ENCODE assay signal across 10 mouse cellular contexts in genomic region chr7:137312166-137312932, GRCm38 (mm10). TPM values are rescaled to one million over a fixed set of nuclear protein-coding genes. Genes with fewer than 3 reads are reported as not detected.
A peak's percentile ranks its signal among the peaks of the same experiment; 100 is the strongest.
DNase-seq lines count a peak whose midpoint lies in the region; ATAC-seq and TF ChIP-seq lines count a peak whose summit lies in the region.
"Had no signal": no experiment of that assay in that cellular context is flagged by ENCODE, and none has a peak within 500 bp of the region (broad histone marks: within the 10 kb centered on the region; RNA-seq: fewer than 3 reads in every experiment).

No protein-coding gene starts in this region.

- H3K4me2 ChIP-seq in kidney, postnatal 0 days (ENCODE audit: low read length) = peak overlapping the region; percentile 95
- H3K4me2 ChIP-seq in neural tube, embryonic 15.5 days = peak overlapping the region; percentile 75

- no peak overlapping the region for H3K9ac ChIP-seq in kidney, postnatal 0 days (ENCODE audit: low read depth, low read length)
- H3K9ac ChIP-seq in neural tube, embryonic 15.5 days (replicated peaks) = peak overlapping the region; percentile 81

- intact Hi-C loops in gastrocnemius, postnatal 14 days (cut with DNase I; ENCODE audit: low total_unique reads) = no loop called here

- no peak for ATAC-seq in kidney, postnatal 0 days (replicated peaks; ENCODE audit: low FRiP score, low read depth)
- no peak for ATAC-seq in neural tube, embryonic 15.5 days (ENCODE audit: low FRiP score)

- H3K27me3 ChIP-seq in kidney, postnatal 0 days (ENCODE audit: insufficient read depth, low read length) = peaks cover 65% of the 10 kb centered on the region
- H3K27me3 ChIP-seq in kidney, adult 2 months (replicated peaks; ENCODE audit: control insufficient read depth, insufficient read depth, low read length) = peaks cover 27% of the 10 kb centered on the region
- peaks cover 99% of the 10 kb centered on the region for H3K27me3 ChIP-seq in forebrain, embryonic 10.5 days (ENCODE audit: poor library complexity, severe bottlenecking)
- H3K27me3 ChIP-seq in limb, embryonic 10.5 days (ENCODE audit: low read depth, poor library complexity, severe bottlenecking) = peaks cover 69% of the 10 kb centered on the region
- peaks cover 17% of the 10 kb centered on the region for H3K27me3 ChIP-seq in neural tube, embryonic 15.5 days (replicated peaks)

- no peak overlapping the region for H3K27ac ChIP-seq in kidney, postnatal 0 days
- no peak overlapping the region for H3K27ac ChIP-seq in kidney, adult 2 months (ENCODE audit: insufficient read depth, low read depth, low read length)
- H3K27ac ChIP-seq in forebrain, embryonic 10.5 days = no peak overlapping the region; the same call in 1 of the 2 replicates
- peak overlapping the region; percentile 90; the same call in 1 of the 2 replicates for H3K27ac ChIP-seq in limb, embryonic 10.5 days
- H3K27ac ChIP-seq in neural tube, embryonic 15.5 days (replicated peaks) = peak overlapping the region; percentile 96

- peak overlapping the region; percentile 50; the same call in 1 of the 2 replicates for H3K4me3 ChIP-seq in kidney, postnatal 0 days (replicated peaks; ENCODE audit: low read depth, low read length)
- no peak overlapping the region for H3K4me3 ChIP-seq in kidney, adult 2 months (ENCODE audit: insufficient read depth, low read depth, low read length)
- peak overlapping the region; percentile 65 for H3K4me3 ChIP-seq in forebrain, embryonic 10.5 days
- peak overlapping the region; percentile 84 for H3K4me3 ChIP-seq in limb, embryonic 10.5 days
- peak overlapping the region; percentile 65 for H3K4me3 ChIP-seq in neural tube, embryonic 15.5 days (replicated peaks)

- no peak for DNase-seq in kidney, postnatal 0 days (ENCODE audit: low spot score)
- no peak for DNase-seq in kidney, adult 2 months
- peak; percentile 38 for DNase-seq in forebrain, embryonic 10.5 days (ENCODE audit: extremely low spot score, low spot score)
- DNase-seq in limb, embryonic 10.5 days (ENCODE audit: low spot score) = no peak
- DNase-seq in layer of hippocampus, adult 9-10 months (ENCODE audit: low spot score) = no peak
- DNase-seq in spleen, adult 18-20 months = no peak
- no peak for DNase-seq in gastrocnemius, postnatal 14 days

- H3K36me3 ChIP-seq in kidney, postnatal 0 days (ENCODE audit: insufficient read depth, low read length) = no peaks in the 10 kb centered on the region
- no peaks in the 10 kb centered on the region for H3K36me3 ChIP-seq in kidney, adult 2 months (ENCODE audit: control insufficient read depth, insufficient read depth, low read length)
- H3K36me3 ChIP-seq in forebrain, embryonic 10.5 days (replicated peaks) = no peaks in the 10 kb centered on the region
- peaks cover 5% of the 10 kb centered on the region; the same call in 1 of the 2 replicates for H3K36me3 ChIP-seq in limb, embryonic 10.5 days
- no peaks in the 10 kb centered on the region for H3K36me3 ChIP-seq in neural tube, embryonic 15.5 days

- H3K9me3 ChIP-seq in kidney, postnatal 0 days (replicated peaks; ENCODE audit: low read length) = no peaks in the 10 kb centered on the region
- H3K9me3 ChIP-seq in forebrain, embryonic 10.5 days = no peaks in the 10 kb centered on the region
- no peaks in the 10 kb centered on the region for H3K9me3 ChIP-seq in limb, embryonic 10.5 days (replicated peaks)
- H3K9me3 ChIP-seq in neural tube, embryonic 15.5 days (replicated peaks) = no peaks in the 10 kb centered on the region

- TF ChIP-seq POLR2A in kidney, adult 2 months (IDR thresholded peaks at IDR 0.05; ENCODE audit: low read depth, low read length) = no peak

- 17% methylated on average over 17 of the region's 17 CpGs for WGBS in kidney, postnatal 0 days
- 28% methylated on average over 17 of the region's 17 CpGs for WGBS in kidney, adult 2 months
- under 1% methylated on average over 17 of the region's 17 CpGs for WGBS in forebrain, embryonic 10.5 days
- WGBS in limb, embryonic 10.5 days = 1% methylated on average over 17 of the region's 17 CpGs
- 5% methylated on average over 17 of the region's 17 CpGs for WGBS in neural tube, embryonic 15.5 days

- TF ChIP-seq CTCF in kidney, postnatal 0 days (IDR thresholded peaks at IDR 0.05; ENCODE audit: low read depth) = no peak
- no peak for TF ChIP-seq CTCF in kidney, adult 2 months (conservative IDR thresholded peaks at IDR 0.05; ENCODE audit: insufficient read depth, insufficient read length, low read depth, low read length)

- H3K4me1 ChIP-seq in kidney, postnatal 0 days (replicated peaks; ENCODE audit: insufficient read depth, low read length) = peaks cover 26% of the 10 kb centered on the region
- H3K4me1 ChIP-seq in kidney, adult 2 months (ENCODE audit: control insufficient read depth, insufficient read depth, low read length) = no peaks in the 10 kb centered on the region
- H3K4me1 ChIP-seq in forebrain, embryonic 10.5 days = peaks cover 88% of the 10 kb centered on the region
- H3K4me1 ChIP-seq in limb, embryonic 10.5 days = peaks cover 93% of the 10 kb centered on the region
- peaks cover 49% of the 10 kb centered on the region for H3K4me1 ChIP-seq in neural tube, embryonic 15.5 days

RNA-seq across cellular contexts. Expression of gene Ebf3, which starts 1.9 kb away (rescaled TPM):
- 0.22 and 0.30 TPM in 2 replicates for polyA plus RNA-seq in kidney, postnatal 0 days (2015; fragmentation: Nextera tagmentation; extraction: Ambion mirVana)
- polyA plus RNA-seq in kidney, adult 2 months (2012; rRNA removed) = 0.68 and 1.9 TPM in 2 replicates
- 1.3 TPM in 2 replicates for polyA plus RNA-seq in forebrain, embryonic 10.5 days (2016; fragmentation: Nextera tagmentation; extraction: Ambion mirVana)
- polyA plus RNA-seq in limb, embryonic 10.5 days (2016; fragmentation: Nextera tagmentation; extraction: Ambion mirVana) = 3.1 and 6.3 TPM in 2 replicates
- 16.6 and 22.4 TPM in 2 replicates for polyA plus RNA-seq in neural tube, embryonic 15.5 days (2015; fragmentation: Nextera tagmentation; extraction: Ambion mirVana)
- total RNA-seq in gastrocnemius, postnatal 14 days (2021) = 10 to 100 TPM in 1 of 2 experiments, 1 to 10 TPM in 1; 9.6 to 12.4 TPM
- total RNA-seq: MEL had no signal
- polyA plus RNA-seq: liver, adult 2 months had no signal

Comparison
In these comparisons a context has a peak if more than half of its experiments do, and no peak if none do; other contexts are left out.
1. H3K27ac ChIP-seq: peak in limb, embryonic 10.5 days (single experiment) and neural tube, embryonic 15.5 days (single experiment); none in kidney, postnatal 0 days (single experiment), kidney, adult 2 months (single experiment) and forebrain, embryonic 10.5 days (single experiment).